Mouse (Mus musculus) inflammation-experienced regulatory T-cells, adult 6 months (primary cell): ENCODE data around the gene Dbp. TPM values are rescaled to one million over a fixed set of nuclear protein-coding genes. Genes with fewer than 3 reads are reported as not detected.
"Not testable (repeated sequence)": the region's sequence is repeated elsewhere in the genome, so short reads cannot be mapped to it uniquely, and the experiment has no call there.

Experiments used
- ATAC-seq: one replicate; pipeline ENCODE4 v1.8.0; 2017
- polyA plus RNA-seq, 3 experiments: library from polyadenylated mRNA; unstranded; fragments of 100-300 nt; shearing (Covaris generic); gene quantifications; one replicate each; pipeline ENCODE4 v1.2.1; 2017

The Dbp gene
- 1 to 10 TPM; 3.1 to 8.6 (median 6.5) TPM for polyA plus RNA-seq

DNA sequence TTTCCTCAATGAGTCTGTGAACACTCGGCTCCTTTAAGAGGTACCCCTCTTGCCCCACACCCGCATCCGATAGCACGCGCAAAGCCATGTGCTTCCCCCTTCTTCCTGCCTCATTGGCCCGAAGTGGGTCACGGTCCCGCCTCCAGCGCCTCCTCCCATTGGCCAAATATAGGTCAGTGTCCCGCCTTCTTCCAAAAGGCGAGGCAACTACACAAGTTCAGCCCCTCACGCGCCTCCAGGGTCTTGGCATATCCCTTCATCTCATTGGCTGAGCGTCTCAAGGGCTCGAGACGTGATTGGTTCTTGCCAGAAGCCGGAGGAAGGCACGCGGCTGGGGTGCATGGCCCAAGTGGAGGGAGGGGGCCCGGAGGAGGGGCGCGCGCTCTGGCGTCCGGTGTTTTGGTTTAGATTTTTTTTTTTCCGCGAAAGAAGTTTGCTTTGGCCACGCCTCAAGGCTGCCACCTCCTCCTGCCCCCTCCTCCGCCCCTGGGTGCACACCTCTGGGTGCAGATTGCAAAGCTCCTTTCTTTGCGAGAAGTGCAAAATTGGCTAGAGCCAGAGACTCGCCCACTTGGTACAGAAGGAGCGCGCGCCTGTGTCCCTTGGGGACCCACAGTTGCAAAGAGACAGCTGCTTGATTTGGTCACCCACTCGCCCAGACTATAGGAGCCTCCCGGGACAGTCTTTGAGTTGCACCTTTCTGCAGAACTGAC lies at the start of gene Dbp:
Gene Dbp (plus strand): TSS at position 359 of the 713 bp plus-strand sequence.
- ATAC-seq = peak; percentile 82

DNA sequence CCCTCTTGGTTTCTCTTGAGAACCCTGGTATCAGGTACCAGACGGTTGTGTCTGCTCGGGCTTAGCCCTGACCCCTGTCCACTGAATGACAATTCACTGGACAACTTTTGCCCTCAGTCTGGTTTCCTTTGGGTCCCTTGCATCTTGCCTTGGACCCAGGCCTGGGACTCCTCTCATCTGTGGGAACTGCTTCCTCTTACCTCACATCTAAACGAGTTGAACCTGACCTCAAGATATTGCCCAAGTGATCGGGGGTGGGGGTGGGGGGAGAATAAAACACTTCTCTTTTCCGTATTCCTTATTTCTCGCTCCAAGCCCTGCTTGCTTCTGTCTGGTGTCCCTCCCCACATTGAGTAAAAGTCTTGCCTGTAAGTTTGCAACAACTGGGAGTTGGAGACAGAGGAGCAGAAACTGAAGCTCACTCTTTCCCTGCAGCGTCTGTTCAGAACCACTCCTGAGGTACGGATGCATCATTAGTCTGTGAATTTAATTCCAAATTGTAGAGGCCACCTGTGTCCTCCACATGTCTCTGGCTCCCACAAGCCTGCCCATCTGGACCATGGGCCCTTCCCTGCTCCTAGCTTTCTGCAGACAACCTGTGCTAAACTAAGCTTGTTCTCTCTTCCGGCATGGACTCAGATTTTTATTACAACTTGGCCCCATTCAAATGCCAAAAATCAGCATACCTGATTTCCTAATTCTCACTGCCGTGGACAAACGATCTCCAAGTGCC lies 44.0 kb upstream of the Dbp start:
- no peak for ATAC-seq

DNA sequence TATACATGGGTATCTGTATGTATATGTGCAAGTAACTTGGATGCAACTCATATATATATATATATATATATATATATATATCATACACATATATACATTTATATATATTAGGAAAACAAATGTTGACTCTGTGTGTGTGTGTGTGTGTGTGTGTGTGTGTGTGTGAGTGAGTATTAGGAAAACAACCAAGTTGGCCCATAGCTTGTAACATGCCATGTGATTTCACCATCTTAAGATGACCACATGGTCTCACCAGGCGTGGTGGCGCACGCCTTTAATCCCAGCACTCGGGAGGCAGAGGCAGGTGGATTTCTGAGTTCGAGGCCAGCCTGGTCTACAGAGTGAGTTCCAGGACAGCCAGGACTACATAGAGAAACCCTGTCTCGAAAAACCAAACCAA lies 43.2 kb upstream of the Dbp start:
- ATAC-seq = not testable (repeated sequence)

DNA sequence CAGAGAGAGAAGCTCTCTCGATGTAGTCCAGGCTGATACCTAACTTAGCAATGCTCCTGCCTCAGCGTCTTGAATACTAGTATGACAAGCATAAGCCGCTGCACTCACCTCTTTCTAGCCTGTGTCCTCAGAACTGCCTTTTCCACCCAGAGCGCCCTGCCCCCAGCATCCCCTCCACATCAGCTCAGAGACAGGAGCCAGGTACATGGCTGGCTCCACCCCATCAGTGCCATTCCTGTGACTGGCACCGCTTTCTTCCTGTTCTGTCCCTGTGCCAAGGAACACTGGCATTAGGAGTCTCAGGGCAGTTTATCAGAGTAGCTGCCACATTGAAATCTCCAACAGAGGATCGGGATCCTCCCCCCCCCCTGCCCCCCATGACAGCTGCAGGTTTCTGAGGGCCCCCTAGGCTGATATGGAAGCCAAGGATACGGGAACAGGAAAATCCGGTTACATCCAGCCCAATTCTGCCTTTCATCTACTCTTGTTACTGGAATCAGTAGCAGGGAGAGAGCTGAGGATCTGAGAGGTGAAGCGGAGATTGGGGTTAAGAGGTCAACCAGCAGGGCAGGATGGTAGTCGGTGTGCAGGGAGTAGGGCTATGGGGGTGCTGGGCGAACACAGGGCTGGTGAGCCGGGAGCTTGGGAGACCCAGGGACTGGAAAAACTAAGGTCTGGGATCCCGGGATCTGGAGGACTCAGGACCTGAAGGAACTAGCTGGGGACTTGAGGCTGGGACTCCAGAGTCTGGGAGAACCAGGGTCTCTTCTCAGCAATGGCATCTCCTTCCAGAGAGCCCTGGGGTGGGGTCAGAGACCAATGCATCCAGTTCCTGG lies 39.4 kb upstream of the Dbp start:
- ATAC-seq = no peak

DNA sequence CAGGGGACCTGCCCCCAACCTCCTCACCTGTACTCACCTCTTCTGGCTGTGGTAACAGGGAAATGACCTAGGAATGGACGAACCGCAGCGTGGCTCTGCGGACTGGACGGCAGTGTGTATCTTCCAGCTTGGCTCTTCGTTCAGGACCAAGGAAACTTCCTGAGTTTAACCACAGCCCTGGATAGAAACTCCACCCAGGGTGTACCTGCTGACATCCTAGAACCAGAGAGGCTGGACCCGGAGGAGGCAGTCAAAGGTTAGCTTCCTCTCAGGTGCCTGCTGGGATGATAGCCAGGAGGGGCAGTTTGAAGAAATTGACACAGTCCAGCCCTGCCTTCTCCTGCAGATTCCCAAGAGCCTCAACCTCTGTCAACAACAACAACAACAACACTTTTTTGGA lies 38.7 kb upstream of the Dbp start, which contains the start of gene Fut2:
Gene Fut2 (minus strand): TSS at position 234 of the 400 bp plus-strand sequence.
- ATAC-seq = no peak

DNA sequence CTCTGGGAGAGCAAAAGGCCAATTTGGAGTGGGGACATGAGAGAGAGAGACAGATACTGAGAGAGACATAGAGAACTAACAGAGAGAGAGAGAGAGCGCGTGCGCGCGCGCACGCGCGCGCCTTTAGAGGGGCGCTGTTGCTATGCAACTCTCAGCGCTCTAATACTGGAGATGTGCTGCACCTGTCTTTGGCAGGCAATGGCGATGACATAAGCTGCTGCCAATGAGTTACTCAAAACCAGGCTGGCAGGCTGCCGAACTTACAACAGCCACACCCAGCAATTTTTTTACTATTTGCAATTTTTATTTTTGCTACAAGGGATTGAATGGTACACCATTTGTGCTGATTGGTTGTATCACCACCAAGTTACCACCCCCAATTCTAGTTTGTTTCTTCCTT lies 37.1 kb upstream of the Dbp start:
- ATAC-seq = no peak

DNA sequence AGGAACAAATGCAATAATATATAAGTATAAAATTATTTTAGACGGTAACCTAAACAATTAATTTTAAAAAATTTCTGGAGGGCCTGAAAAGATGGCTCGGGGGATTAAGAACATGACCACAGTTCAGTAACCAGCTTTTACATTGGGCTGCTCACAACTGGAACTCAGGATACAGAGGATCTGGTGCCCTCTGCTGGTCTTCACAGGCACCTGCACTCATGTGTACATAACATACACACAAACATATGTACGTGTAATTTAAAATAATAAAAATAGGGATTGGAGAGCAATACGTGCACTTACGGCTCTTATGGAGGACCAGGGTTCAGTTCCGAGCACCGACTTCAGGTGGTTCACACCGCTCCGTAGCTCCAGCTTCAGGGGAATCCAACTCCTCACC lies 36.0 kb upstream of the Dbp start:
- ATAC-seq = no peak

DNA sequence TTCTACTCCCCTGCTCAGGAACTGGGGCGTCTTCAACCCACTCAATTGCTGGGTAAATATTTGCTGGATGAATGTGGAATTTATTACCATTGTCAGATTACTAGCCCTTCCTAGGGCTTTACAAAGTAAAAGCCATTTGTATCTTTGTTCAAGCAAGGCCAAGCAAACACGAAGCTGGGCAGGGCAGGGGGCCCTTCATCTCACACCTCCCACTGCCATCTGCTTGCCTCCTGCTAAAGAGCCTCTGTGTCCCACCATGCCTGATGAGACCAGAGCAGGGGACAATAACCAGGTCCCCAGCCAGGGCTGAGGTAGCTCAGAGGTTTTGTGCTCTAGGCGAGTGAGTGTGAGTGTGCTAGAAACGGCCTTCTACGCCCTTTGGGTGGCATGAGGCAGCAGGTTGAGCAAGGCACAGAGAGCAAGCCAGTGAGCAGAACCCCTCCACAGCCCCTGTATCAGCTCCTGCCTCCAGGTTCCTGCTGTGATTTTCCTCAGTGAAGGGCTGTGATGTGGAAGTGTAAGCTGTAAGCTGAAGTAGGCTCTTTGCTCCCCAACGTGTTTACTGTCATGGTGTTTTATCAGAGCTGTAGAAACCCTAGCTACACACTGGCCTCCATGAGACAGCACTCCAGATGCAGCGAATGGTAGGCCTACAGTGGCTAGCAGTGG lies 27.1 kb upstream of the Dbp start:
- no peak for ATAC-seq

DNA sequence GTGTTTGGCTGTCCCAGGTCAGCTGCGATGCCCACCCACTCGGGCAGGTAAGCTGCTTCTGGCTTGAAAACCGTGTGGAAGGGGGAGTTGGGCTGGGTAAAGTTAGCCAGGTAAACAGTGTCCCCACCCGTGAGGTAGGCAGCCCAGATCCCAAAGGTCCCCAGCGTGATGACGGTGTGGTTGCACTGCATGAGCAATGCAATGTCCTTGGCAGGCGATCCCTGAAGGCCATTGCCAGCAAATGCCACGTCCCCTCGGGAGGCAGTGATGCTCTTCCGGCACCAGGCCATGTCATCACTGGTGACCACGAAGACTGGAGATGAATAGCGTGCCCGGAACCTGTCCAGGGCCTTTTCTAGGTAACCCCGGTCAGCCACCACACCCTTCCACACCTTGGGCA lies 26.4 kb upstream of the Dbp start:
- no peak for ATAC-seq

DNA sequence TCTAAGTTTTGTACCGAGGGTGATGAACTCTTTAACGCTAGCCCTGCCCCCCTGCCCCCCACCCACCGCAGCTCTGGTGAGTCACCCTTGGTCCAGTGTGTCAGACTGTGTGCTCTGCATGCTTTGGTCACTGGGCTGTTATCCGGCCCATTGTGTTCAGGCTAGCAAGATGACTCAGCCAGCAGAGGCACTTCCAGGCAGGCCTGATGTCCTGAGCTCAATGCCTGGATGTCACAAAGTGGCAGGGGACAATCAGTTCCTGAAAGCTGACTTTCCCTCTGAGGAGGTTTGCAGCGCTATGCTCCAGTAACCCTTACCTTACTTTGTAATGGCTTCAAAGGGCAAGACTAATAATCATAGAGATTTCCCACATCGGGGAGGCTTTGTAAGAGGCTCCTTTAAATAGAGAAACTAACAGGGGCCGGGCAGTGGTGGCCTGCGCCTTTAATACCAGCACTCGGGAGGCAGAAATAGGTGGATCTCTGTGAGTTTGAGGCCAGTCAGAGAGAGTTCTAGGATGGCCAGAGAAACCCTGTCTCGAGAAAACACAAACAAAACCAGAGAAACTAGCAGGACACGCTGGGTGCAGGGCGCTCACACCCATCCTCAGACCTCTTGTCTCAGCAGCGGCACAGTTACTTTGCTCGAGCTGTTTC lies 24.8 kb upstream of the Dbp start:
- ATAC-seq = no peak

DNA sequence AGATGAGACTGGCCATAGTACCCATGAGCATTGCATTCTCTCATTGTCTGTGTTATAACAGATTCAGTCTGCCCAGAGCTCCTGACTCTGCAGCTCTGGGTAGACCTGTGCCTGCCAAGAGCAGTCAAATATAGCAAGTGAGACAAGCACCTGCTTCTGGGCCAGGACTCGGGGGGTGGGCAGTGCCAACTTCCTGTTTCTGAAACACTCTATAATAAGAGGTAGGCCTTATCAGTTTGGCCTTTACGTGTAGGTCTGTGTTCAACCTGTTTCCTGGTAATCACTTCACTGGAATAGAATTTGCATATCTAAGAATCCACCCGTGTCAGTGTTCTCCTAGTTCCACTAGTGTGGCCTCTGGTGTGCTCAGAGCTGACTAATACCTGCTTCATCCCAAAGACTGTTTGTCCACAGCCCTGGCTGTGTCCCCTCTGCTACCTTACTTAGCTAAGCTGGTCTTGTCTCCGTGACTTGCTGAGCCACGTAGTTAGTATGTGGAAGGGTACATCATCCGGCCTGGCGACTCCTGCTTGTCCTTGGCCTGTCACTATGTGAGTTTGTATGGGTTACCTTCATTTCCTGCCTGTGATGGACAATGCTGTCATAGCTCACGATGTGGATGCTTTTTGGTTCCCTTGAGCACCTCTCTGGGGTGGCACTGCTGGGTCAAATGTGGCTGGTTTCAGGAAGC lies 23.7 kb upstream of the Dbp start:
- peak; percentile 18 for ATAC-seq

DNA sequence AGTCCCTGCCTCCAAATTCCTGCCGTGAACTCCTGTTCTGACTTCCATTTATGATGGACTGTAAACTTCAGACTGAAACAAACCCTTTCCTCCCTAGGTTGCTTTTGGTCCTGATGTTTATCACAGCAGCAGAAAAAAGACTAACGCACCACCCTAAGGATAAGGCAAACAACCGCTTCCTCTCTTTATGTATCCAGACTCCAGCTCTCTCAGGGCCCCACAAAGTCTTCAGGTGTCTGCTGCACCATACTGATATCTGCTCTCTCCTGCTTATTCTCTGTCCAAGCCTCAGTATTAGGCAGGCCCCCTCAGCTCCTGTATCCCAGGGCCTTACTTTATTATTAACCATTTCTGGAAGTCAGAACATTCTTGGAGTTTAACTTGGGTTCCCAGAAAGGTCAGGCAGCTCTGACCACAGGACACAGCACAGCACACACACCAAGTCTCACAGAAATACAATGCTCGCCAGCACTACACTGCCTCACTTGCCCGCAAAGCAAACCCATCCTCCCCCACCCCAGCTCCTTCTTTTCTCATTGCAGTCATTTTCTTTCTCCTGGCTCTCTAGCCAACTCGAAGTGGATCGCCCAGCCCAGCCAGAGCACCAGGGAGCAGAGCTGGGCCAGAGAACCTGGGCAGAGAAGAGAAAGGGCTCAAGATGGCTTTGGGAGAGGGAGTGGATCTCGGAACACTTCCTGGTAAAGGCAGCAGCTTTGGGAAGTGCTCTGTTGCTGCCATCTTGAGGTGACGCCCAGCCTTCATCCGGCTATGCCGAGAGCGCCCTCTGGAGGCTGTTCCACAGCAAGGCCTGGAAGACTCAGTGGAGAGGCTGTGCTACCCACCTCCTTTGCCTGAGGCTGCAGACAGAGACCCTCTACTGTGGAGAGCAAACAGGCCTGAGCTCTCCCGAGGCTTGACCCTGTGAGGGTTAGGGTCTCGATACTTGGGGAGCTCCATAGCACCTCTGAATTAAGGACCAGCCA lies 22.5 kb upstream of the Dbp start:
- peak; percentile 86 for ATAC-seq

DNA sequence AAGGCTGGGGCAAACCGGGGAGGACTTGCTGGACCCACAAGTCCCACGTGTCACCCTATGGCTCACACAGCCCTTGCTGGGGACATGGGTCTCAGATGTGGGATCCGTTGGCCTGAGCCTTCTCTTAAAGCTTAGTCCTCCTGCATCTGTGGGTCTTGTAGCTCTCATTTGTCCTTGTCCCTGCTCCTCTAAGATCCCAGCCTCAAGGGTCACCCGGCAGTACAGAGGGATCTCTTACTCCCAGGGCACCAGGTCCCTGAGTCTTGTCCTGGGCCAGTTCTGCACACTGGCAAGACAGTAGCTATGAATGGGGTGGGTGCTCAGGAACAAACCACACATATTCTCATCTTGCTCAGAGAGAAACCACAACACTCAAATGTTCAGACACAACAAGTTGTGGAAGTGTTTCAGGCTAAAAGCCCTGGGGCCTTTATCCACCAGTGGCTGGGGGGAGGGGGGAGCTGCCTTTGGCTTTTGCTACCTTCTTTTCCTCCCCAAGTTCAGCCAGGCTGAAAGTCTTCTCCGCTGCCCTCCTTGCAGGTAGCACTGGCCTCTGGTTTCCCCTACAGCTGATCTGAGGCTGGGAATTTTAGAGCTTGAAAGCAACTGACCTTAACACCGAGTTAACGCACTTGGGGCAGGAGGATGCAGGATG lies 21.4 kb upstream of the Dbp start, which contains the start of gene Ntn5:
Gene Ntn5 (plus strand): TSS at position 627 of the 655 bp plus-strand sequence.
- no peak for ATAC-seq

DNA sequence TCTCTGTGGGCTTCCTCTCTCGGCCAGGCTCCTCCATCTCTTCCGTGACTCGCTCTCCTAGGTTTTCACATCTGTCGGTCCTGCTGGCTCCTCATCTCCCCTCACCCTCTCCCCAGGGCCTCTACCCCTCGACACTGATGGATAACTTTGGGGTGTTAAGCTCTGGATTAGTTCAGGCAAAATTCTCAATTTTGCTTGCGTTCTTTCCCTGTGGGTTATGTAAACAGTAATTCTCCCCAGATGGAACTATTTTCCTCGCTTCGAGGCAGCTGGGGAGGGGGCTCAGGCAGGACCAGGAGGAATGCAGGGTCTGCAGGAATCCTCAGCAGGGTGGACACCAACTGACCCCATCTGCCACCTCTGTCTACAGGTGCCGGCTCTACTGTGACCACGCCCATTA lies 19.1 kb upstream of the Dbp start:
- no peak for ATAC-seq

DNA sequence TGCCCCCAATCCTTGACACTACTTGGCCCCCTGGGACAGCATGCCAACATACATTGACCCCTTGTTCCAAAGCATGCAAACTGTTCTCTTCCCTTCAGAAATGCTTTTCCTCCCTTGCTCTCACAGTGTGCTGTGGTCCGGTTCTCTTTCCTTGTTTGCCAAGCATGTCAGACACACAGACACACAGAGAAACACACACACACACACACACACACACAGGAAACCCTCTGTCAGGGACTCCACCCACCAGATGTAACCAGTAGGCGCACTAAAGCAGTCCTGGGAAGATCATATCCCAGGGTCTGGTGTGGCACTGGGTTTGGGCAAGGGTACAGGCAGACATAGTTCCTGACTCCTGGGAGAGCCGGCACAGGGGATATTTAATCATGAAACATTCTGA lies 18.0 kb upstream of the Dbp start:
- no peak for ATAC-seq

DNA sequence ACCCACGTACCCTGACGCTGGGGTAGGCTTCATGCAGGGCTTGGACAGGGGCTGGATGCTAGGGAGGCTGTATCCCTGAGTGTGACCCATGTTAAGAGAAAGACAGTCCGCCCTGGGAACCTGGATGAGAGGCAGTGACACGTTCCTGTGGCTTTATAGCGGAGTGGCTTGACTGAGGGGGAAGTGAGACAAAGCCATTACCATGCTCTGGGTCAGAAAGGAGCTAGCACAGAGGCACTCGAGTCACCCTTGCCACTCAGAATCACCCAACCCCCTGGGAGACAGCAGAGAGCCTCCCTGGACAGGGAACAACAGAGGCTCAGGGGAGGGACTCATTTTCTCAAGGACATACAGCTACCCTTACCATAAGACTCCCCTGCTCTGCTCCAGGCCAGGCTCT lies 15.8 kb upstream of the Dbp start:
- no peak for ATAC-seq

DNA sequence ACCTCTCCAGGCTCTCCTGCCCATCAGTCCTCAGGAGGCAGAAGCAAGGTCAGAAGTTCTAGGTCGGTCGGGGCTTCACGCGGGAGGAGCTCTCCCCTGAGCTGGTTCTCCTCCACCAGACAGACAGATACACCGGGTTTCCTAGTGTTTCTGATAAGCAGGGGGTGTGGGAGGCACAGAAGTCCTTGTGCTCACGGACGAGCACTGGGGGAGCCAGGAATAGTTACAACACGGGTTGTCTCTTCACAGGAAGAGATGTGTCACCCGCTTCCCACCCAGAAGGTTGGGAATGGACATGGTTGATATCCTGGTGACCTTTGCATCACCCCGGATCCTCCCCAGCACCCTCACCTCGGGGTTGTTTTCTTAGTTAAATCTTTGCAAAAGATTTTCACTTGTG lies 15.1 kb upstream of the Dbp start:
- ATAC-seq = no peak

DNA sequence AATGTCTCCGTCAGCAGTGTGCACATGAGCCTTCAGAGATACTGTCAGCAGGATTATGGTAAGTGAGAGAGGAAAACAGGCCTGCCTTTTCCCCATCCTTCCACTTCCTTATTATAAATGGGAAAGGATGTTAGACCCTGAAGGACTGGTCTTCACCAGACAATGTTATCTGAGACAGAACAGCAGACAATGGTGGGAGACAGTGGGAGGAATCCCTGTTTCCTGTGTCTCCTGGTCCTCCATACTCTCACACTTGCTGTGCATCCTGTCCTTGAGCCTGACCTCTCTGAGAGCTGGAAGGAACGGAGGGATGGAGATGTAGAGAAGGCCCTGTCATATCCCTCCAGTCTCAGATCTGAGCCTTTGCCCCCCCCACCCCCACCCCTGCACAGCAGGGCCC lies 12.5 kb upstream of the Dbp start:
- no peak for ATAC-seq

DNA sequence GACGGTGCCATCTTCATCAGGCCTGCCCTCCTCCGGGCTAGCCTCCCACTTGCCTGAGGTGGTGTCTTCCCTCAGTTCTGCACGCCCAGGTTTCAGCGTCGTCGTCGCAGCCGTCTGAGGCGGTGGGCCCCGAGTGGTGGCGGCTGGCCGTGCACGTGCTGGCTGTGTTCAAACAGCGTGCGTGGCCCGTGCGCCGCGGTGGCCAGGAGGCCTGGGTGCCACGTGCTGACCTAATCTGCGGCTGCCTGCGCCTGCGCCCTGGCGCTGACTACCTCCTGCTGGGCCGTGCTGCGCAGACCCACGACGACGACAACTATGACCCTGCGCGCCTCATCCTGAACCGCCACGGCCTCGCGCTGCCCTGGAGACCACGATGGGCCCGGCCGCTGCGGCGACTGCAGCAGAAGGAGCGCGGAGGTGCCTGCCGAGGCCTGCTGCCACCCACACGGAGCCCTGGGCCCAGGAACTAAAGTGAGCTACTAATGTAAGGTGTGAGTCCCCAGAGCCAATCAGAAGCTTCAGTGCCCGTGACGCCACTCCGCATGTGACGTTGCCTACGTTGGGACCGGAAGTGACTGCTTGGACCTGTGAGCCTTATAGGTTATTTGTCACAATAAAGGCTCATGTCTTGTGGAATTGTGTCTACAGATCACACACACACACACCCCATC lies 10.8 kb upstream of the Dbp start, which contains the start of gene Sec1:
Gene Sec1 (minus strand): TSS at position 482 of the 671 bp plus-strand sequence.
- ATAC-seq = no peak
